Mouse (Mus musculus): Measurements from ENCODE around the gene Slc41a2. TPM values are rescaled to one million over a fixed set of nuclear protein-coding genes. Genes with fewer than 3 reads are reported as not detected.

Gene Slc41a2
- polyA plus RNA-seq, 1 experiment from 2014 or later: 1.2 TPM

Other genes starting within 250 kb of the Slc41a2 start
- gene D10Wsu102e, start 22.3 kb upstream of the Slc41a2 start, polyA plus RNA-seq (2014; fragmentation: Nextera tagmentation; extraction: Ambion mirVana): 0.74 and 0.77 TPM in 2 replicates
- 2.2 and 2.3 TPM in 2 replicates for gene Aldh1l2, start 196.3 kb upstream of the Slc41a2 start, polyA plus RNA-seq (2014; fragmentation: Nextera tagmentation; extraction: Ambion mirVana)
- gene Washc4, start 205.9 kb upstream of the Slc41a2 start, polyA plus RNA-seq (2014; fragmentation: Nextera tagmentation; extraction: Ambion mirVana): 36.1 and 42.7 TPM in 2 replicates